Mouse (Mus musculus) liver, embryonic 16.5 days (tissue): ENCODE results near the gene Unc5cl. TPM values are rescaled to one million over a fixed set of nuclear protein-coding genes. Genes with fewer than 3 reads are reported as not detected.

ENCODE experiments used
- ATAC-seq: fragments of 200-750 bp; cut with Nextera tagmentation; 2 replicates; pipeline ENCODE4 v1.8.0; 2017; ENCODE audit warnings: low read depth, mild to moderate bottlenecking, moderate number of reproducible peaks, moderate library complexity
- H3K27ac ChIP-seq: fragments of 300-500 bp; sonication (generic); 2 replicates; pipeline ENCODE4 v1.5.1; 2014; ENCODE audit warnings: mild to moderate bottlenecking, low read length
- H3K27me3 ChIP-seq: fragments of 300-500 bp; sonication (generic); 2 replicates; pipeline ENCODE4 v1.6.1; 2014; ENCODE audit warnings: low read depth, low read length, mixed read lengths; ENCODE audit not compliant: control insufficient read depth, insufficient read depth
- H3K36me3 ChIP-seq: fragments of 300-500 bp; sonication (generic); 2 replicates; pipeline ENCODE4 v1.6.1; 2014; ENCODE audit warnings: mild to moderate bottlenecking; ENCODE audit not compliant: control insufficient read depth, insufficient read depth
- H3K4me1 ChIP-seq: fragments of 300-500 bp; sonication (generic); 2 replicates; pipeline ENCODE4 v1.6.1; 2014; ENCODE audit warnings: low read depth, low read length, mixed read lengths; ENCODE audit not compliant: control insufficient read depth
- H3K4me2 ChIP-seq: fragments of 300-500 bp; sonication (generic); 2 replicates; pipeline ENCODE4 v1.6.1; 2014; ENCODE audit warnings: low read depth, low read length, mixed read lengths
- H3K4me3 ChIP-seq: fragments of 300-500 bp; sonication (generic); 2 replicates; pipeline ENCODE4 v1.5.1; 2014; ENCODE audit warnings: low read depth, mild to moderate bottlenecking, low read length
- H3K9ac ChIP-seq: fragments of 300-500 bp; sonication (generic); 2 replicates; pipeline ENCODE4 v1.6.1; 2014; ENCODE audit warnings: low read depth, low read length
- H3K9me3 ChIP-seq: fragments of 300-500 bp; sonication (generic); replicated peaks from 2 replicates; pipeline ENCODE4 v1.6.1; 2016; ENCODE audit warnings: low read length; ENCODE audit not compliant: control insufficient read depth
- WGBS: fragments of 180-500 bp; shearing (Covaris S2); extraction: QIAGEN DNeasy Blood & Tissue Kit; methylation state at CpG from one replicate; pipeline ENCODE4 v1.1.7; 2014; ENCODE audit not compliant: insufficient replicate concordance; 5-methylcytosine and 5-hydroxymethylcytosine counted together
- polyA plus RNA-seq: library from polyadenylated mRNA; unstranded; fragments of >200 nt; fragmentation: Nextera tagmentation; extraction: Ambion mirVana; gene quantifications from 2 replicates; pipeline ENCODE4 v1.2.1, GENCODE M21; 2015

Unc5cl gene
- polyA plus RNA-seq, 1 experiment from 2014 or later: 4.2 TPM

GRCm38 (mm10) chr17:48427852-48428530 lies 26.7 kb upstream of the Unc5cl start:
- Histone ChIP-seq H3K36me3 (no peaks in the 10 kb centered on the region), H3K4me2 (no peak overlapping the region), H3K4me1 (peaks cover 26% of the 10 kb centered on the region), H3K9ac (no peak overlapping the region), H3K27ac (no peak overlapping the region), H3K27me3 (no peaks in the 10 kb centered on the region), H3K4me3 (no peak overlapping the region), H3K9me3 (no peaks in the 10 kb centered on the region)
- ATAC-seq: no peak
- WGBS: 33% methylated on average over 11 of the region's 11 CpGs

DNA sequence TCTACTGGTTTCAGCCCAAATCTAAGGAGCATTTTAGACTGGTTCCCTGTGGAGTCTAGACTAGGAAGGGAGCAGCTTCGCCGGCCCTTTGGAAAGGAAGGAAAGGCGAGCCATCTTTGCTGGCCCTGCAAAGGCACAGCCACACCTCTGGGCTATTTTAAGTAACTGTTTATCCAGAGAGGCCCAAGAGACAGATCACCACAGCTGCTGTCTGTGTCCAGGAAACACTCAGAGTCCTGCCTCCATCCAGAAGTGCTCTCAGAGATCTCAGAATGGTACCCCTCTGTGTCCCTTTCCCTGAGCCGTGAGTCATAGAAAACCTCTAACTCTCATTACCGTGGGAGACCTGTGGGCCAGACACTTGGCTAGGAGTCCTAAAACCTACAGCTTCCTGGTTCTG lies 24.3 kb upstream of the Unc5cl start:
- Histone ChIP-seq H3K27me3 (no peaks in the 10 kb centered on the region), H3K4me1 (peaks cover 26% of the 10 kb centered on the region), H3K9me3 (no peaks in the 10 kb centered on the region), H3K4me3 (no peak overlapping the region), H3K4me2 (no peak overlapping the region), H3K27ac (no peak overlapping the region), H3K9ac (no peak overlapping the region), H3K36me3 (no peaks in the 10 kb centered on the region)
- no peak for ATAC-seq
- WGBS: 25% methylated on average over 5 of the region's 5 CpGs

- Histone ChIP-seq H3K9ac (no peak overlapping the region), H3K4me1 (peaks cover 19% of the 10 kb centered on the region), H3K4me3 (no peak overlapping the region), H3K4me2 (no peak overlapping the region), H3K9me3 (no peaks in the 10 kb centered on the region), H3K27ac (no peak overlapping the region), H3K36me3 (no peaks in the 10 kb centered on the region), H3K27me3 (no peaks in the 10 kb centered on the region)
- WGBS: 67% methylated on average over 5 of the region's 5 CpGs
- ATAC-seq: no peak
Observed at GRCm38 (mm10) chr17:48431054-48431453, 23.6 kb upstream of the Unc5cl start.

GRCm38 (mm10) chr17:48432158-48432980 lies 22.3 kb upstream of the Unc5cl start, which contains the start of gene Apobec2:
Gene Apobec2 (minus strand): TSS chr17:48432930.
- H3K4me2 ChIP-seq: no peak within 1 kb of the TSS
- no peak within 1 kb of the TSS for H3K4me3 ChIP-seq
- no peak within 1 kb of the TSS for H3K27ac ChIP-seq
- ATAC-seq: peak; percentile 37; the same call in 1 of the 2 replicates
- H3K4me1 ChIP-seq: peaks cover 11% of the 10 kb centered on the region
- no peaks in the 10 kb centered on the region for H3K36me3 ChIP-seq
- H3K9ac ChIP-seq: no peak within 1 kb of the TSS
- no peaks in the 10 kb centered on the region for H3K9me3 ChIP-seq
- WGBS: 42% methylated on average over 16 of the region's 16 CpGs
- no peaks in the 10 kb centered on the region for H3K27me3 ChIP-seq

DNA sequence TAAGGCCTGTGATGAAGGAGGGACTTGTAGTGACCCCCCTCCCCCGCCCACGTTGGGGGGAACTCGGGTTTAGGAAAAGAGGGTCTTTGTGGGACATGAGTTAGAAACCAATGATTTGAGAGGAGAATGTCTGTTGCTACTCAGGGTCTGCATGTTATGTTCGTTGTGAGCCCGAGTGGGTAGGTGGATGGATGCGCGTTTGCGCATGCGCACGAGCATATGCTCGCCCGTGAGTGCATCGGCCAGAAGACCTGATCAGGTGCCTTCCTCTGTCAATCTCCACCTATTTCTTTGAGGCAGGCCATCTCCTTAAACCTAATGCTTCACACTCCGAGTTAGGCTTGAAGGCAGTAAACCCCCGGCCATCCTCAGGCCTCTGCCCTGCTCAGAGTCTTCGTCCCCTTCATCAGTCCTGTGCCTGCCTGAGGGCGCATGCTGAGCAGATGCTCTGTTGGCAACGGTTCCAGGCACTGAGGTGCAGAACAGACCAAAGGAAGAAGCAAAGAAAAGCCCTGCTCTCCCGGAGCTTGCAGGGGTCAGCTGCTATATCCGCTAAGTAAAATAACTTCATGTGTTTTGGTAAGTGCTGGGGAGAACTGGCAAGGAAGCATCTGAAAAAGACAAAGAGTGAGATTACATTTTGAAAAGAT lies 21.6 kb upstream of the Unc5cl start:
- Histone ChIP-seq H3K4me3 (no peak overlapping the region), H3K36me3 (no peaks in the 10 kb centered on the region), H3K9ac (no peak overlapping the region), H3K9me3 (no peaks in the 10 kb centered on the region), H3K27ac (no peak overlapping the region), H3K27me3 (no peaks in the 10 kb centered on the region), H3K4me1 (peaks cover 14% of the 10 kb centered on the region), H3K4me2 (no peak overlapping the region)
- ATAC-seq: no peak
- 73% methylated on average over 20 of the region's 20 CpGs for WGBS

DNA sequence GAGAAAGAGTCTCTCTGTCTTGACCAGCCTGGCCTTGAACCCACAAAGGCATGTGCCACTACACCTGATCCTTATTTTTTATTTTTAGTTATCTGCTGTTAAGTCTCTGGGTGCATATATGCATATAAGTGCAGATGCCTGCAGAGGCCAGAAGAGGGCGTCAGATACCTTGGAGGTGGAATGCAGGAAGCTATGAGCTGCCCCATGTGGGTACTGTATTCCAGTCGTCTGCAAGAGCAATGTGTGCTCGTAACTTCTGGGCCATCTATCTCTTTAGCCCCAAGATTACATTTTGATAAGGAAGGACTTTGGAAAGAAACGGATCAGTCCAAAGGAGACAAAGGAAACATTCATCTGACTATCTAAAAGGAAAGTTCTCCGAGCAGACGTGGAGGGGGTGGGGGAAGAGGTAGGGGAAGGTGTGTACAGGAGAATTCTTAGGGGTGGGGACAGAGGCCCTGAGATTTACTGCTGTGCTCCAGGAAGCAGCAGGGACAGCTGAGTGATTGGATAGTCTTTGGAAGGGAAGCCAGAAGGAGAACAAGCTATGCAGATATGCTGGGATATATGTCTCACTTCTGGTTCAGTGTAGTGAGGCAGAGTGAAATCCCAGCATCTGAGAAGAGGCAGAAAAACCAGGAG lies 20.9 kb upstream of the Unc5cl start:
- H3K27ac ChIP-seq: no peak overlapping the region
- H3K9ac ChIP-seq: no peak overlapping the region
- WGBS: 49% methylated on average over 6 of the region's 6 CpGs
- no peak for ATAC-seq
- no peaks in the 10 kb centered on the region for H3K36me3 ChIP-seq
- H3K4me2 ChIP-seq: no peak overlapping the region
- H3K4me1 ChIP-seq: peaks cover 14% of the 10 kb centered on the region
- no peak overlapping the region for H3K4me3 ChIP-seq
- no peaks in the 10 kb centered on the region for H3K27me3 ChIP-seq
- no peaks in the 10 kb centered on the region for H3K9me3 ChIP-seq

DNA sequence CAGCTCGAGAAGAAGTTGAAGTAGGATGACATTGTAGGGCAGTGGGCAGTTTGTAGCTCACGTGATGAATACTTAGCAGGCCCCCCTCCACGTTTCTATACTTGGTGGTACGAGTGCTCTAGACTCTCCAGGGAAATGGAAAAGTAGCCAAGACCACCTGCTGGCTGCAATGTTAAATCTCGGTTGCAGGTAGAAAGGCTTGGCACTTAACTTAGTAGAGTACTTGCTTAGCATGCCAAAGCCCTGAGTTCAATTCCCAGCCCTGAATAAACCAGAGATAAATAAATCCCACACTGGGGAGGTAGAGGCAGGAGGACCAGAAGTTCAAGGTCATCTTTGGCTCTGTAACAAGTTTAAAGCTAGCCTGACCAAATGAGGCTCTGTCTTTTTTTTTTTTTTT lies 20.2 kb upstream of the Unc5cl start:
- no peaks in the 10 kb centered on the region for H3K9me3 ChIP-seq
- 65% methylated on average over 5 of the region's 5 CpGs for WGBS
- H3K27me3 ChIP-seq: no peaks in the 10 kb centered on the region
- no peak overlapping the region for H3K4me3 ChIP-seq
- no peak overlapping the region for H3K4me2 ChIP-seq
- no peak overlapping the region for H3K9ac ChIP-seq
- H3K27ac ChIP-seq: no peak overlapping the region
- ATAC-seq: no peak
- peaks cover 14% of the 10 kb centered on the region for H3K4me1 ChIP-seq
- no peaks in the 10 kb centered on the region for H3K36me3 ChIP-seq

DNA sequence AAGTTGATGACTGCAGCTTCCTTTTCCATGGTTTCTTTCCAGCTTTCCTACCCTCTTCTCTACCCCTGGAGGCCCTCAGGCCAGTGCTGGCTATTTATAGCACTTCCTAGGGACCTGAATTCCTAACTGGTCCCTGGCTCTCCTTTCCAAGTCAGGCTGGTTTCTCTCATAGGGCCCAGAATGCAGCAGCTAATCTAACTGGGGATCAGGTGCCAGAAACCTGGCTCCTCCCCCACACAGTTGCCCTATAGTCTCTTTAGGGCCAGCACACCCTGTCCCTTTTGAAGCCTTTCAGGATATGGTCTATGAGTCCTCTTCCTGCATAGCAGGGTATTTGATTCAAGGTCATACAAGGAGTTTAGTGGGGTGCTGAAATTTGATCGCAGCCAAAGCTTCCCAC lies 18.2 kb upstream of the Unc5cl start:
- no peaks in the 10 kb centered on the region for H3K9me3 ChIP-seq
- no peak overlapping the region for H3K4me2 ChIP-seq
- H3K4me3 ChIP-seq: no peak overlapping the region
- peaks cover 10% of the 10 kb centered on the region for H3K4me1 ChIP-seq
- no peak overlapping the region for H3K9ac ChIP-seq
- no peaks in the 10 kb centered on the region for H3K36me3 ChIP-seq
- no peak overlapping the region for H3K27ac ChIP-seq
- WGBS: 79% methylated on average over 1 of the region's 1 CpGs
- no peaks in the 10 kb centered on the region for H3K27me3 ChIP-seq
- ATAC-seq: no peak
